Mouse (Mus musculus) adrenal gland, adult (tissue): ENCODE results near the gene Csnk1g1.
A peak's percentile ranks its signal among the peaks of the same experiment; 100 is the strongest.

Source experiments
- DNase-seq, 2 experiments: peaks; one replicate each; pipeline ENCODE4 v3.0.0; 2022 to 2023; ENCODE audit warnings: low spot score in 1 of 2; ENCODE audit not compliant: inconsistent age in 2 of 2

Csnk1g1 gene

GRCm38 (mm10) chr9:65908394-65909300 lies at the start of gene Csnk1g1, which contains the start of gene Trip4:
TSS of gene Csnk1g1 (plus strand) at chr9:65908924.
TSS of gene Trip4 (minus strand) at chr9:65908794.
- DNase-seq = peak; percentile 97 to 98

GRCm38 (mm10) chr9:65859656-65860055 lies 49.1 kb upstream of the Csnk1g1 start:
- DNase-seq = no peak

DNA sequence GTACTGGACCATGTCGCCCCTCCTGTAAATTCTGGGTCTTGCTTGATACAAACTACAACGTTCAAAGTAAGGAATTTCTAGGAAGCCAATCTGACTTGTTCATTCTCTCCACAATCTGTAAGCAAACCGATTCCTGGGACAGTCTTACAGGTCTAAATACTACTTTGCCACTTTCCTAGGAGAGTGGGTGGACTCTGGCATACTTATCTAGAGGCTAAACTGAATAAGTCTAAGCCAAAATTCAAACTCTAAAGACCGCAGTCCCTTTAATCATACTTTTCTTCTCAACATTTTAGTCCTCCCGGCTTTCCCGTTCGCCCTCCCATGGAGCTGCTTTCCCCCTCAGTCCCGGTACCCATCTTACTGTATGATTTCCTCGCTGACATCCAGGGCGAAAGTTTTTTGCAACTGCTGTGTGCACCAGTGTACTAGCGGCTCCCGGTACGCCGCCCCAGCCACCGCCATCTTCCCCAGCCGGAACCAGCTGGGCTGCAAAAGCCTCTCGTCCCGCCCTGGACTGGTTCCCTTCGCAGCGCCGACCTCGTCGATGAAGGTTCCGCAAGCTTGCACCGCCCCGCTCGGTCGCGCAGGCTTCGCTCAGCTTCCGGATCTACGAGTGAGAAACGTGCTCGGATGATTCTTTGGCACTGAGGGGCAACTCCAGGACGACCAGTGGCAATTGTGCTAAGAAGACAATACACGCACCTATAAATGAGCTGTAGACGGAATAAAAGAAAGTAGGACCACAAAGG lies 24.0 kb upstream of the Csnk1g1 start:
- peak; percentile 92 to 98 for DNase-seq

DNA sequence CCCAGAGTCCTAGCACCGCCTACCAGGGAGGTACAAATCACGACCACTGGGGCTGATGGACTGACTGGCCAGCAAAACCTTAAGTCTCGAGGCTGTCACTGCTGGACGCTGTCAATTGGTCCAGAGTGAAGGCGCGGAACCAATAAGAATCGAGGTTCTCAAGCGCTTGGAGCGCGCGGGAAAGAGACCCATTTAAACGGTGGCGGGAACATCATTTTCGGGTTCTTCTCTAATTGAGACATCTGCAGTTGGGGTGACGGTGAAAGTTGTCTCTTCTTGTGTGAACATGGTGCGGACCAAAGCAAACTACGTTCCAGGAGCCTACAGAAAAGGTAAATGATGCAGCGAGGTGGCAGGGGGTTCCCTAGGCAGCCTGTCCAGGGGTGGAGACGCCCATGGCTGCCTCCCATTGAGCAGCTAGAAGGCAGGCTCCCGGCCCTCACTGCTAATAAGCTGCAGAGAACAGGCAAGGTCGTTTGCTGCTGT lies 18.5 kb upstream of the Csnk1g1 start, which contains the start of gene Pclaf:
Gene Pclaf (plus strand): TSS at position 95 of the 486 bp plus-strand sequence.
- peak; percentile 70 to 86 for DNase-seq

GRCm38 (mm10) chr9:65891126-65891525 lies 17.6 kb upstream of the Csnk1g1 start:
- no peak for DNase-seq

- no peak for DNase-seq
These were observed 11.7 kb upstream of the Csnk1g1 start for GRCm38 (mm10) chr9:65896977-65897376.

DNA sequence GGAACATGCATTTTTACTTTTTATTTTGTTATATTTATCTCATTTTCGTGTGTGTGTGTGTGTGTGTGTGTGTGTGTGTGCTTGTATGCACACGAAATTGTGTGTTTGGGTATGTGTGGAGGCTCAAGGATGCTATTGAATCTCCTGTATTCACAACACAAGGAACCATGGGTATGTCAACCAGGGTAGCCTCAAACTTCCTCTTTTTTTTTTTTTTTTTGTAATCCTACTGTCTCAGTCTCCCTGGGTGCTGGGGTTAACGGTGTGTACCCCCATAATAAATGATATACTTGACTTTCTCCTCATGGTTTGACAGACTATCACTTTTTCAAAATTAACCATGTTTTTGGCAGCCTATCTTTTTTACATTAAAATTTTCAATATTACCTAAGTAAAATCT lies 5.8 kb upstream of the Csnk1g1 start:
- DNase-seq = no peak

- no peak for DNase-seq
These were observed 5.3 kb upstream of the Csnk1g1 start for GRCm38 (mm10) chr9:65903419-65903818.

DNA sequence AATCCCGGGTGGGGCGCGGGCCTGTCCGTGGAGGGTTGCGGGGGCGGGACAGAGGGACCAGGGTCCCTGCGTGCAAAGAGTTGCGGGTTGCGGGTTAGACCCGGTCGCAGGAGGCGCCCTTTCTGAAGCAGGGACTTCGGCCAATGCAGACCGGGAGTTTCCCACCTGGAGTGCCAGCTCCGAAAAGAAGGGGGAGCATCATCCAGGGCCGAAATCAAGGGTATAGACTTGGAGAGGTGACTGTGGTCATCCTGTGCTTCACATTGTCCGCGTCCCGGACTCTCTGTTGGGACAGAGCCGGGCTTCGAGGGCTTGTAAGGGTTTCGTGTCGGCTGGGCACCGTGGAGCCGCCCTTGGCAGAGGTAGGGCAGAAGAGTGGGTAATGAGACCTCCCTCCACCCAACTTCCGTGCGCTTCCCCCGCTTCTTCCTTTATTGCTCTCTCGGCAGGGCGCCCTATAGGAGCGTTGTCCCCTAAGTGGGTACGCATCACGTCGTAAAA lies 627 bp downstream of the Csnk1g1 start:
- DNase-seq = peak; percentile 69 to 88

DNA sequence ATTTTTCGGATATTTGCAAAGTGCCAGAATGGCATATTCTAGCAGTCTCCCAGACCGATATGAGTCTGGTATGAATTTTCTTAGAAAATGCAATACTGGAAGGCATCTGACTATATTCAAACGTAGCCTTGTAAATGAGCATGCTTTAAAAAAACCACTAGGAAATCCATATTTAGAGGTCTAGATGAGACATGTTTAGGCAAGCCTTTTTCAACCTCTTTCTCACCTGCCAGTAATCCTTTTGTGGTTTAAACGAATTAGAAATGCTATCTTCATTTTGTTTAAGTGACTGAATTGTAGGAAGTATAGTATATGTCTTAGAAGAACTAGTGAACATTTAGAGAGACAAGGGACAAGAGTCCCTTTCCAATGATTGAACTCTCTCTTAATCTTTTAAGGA lies 1.1 kb downstream of the Csnk1g1 start:
- DNase-seq = no peak

DNA sequence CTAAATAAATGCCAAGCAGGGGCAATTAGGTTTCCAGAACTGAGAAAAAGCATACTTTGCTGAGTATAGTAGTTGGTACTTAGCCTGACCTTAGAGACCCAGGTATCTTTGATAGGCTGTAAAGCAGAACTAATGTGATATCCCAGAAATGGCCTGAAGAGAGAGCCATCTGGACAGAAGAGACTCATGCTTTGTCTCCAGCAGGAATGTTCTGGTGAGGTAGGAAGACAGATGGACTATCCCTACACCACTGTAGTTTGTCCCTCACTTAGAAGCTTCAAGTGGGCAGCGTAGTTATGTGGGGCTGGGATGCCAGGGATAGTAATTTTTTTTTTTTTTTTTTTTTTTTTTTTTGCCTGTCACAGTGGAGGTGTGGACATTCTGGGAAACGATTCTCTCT lies 5.3 kb downstream of the Csnk1g1 start:
- no peak for DNase-seq

- DNase-seq = no peak
These were observed 8.3 kb downstream of the Csnk1g1 start for GRCm38 (mm10) chr9:65917015-65917414.

DNA sequence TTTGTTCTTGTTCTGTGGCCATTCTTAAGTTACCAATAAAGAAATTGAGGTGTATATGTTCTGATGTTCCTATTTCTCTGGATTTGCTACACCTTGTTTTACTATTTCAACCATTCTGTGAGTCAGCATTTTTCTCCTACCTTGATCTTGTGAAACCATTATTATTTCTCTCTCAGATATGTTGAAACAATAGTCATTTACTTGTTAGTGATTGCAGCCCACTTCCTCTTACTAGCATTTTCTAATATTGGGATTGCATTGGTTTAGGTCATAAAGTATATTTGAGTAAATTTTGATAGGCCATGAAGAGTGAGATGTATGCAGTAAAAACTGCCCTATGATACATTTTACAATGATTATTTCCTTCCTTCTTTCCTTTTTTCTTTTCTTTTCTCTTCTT lies 19.7 kb downstream of the Csnk1g1 start:
- no peak for DNase-seq

- no peak for DNase-seq
These were observed 21.1 kb downstream of the Csnk1g1 start for GRCm38 (mm10) chr9:65929826-65930225.

GRCm38 (mm10) chr9:65937566-65937965 lies 28.8 kb downstream of the Csnk1g1 start:
- DNase-seq = no peak

GRCm38 (mm10) chr9:65951082-65951587 lies 42.4 kb downstream of the Csnk1g1 start:
- peak; percentile 23 to 54 for DNase-seq

GRCm38 (mm10) chr9:65970009-65970408 lies 61.3 kb downstream of the Csnk1g1 start:
- no peak for DNase-seq

GRCm38 (mm10) chr9:65973206-65973605 lies 64.5 kb downstream of the Csnk1g1 start:
- DNase-seq = no peak

DNA sequence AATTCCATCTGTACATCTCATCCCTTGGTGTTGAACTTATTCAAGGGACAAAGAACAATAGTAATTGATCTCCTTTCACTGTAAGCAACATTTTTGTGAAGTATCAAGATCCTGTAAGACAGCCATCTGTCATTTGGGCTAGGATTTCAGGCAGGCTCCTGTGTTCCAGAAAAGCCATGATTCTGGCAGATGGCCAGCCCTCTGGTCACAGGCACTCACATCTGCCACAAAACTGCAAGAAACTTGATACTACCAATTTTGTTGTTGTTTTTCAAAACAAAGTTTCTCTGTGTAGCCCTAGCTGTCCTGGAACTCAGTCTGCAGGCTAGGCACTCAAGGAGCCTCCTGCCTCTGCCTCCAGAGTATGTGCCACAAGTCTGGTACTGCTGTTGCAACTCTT lies 67.2 kb downstream of the Csnk1g1 start:
- peak; percentile 46 to 62 for DNase-seq

GRCm38 (mm10) chr9:65982841-65983240 lies 74.1 kb downstream of the Csnk1g1 start:
- DNase-seq = no peak

DNA sequence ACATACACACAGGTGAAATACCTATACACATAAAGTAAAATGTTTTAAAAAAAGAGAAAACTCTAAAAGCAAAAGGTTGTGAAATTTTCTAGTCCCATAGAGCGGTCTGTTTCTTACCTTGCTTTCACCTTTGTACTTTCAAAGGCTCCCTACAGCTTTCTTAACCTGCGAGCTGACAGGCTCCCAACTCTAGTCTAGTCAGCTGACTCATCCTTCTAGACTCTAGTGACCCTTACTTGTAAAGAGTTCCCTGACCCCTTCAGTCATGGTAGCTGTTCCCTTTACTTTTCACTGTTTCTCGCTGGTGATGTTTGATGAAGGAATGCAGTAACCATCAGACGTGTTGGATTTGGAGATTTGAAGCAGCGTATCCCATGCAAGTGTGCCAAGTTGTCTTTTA lies 78.3 kb downstream of the Csnk1g1 start:
- no peak for DNase-seq
